Mouse (Mus musculus): ENCODE results near the gene Thsd4.

Thsd4 gene

GRCm38 (mm10) chr9:60456651-60457050 is 65.2 kb downstream of the Thsd4 start:
- DNase-seq (ENCODE audit: low read depth, low spot score) = no peak

- no peak for DNase-seq (ENCODE audit: low read depth, low spot score)
Measured at GRCm38 (mm10) chr9:60454406-60455076, 67.3 kb downstream of the Thsd4 start.

GRCm38 (mm10) chr9:60449498-60449897 is 72.3 kb downstream of the Thsd4 start:
- DNase-seq (ENCODE audit: low read depth, low spot score) = no peak

GRCm38 (mm10) chr9:60445821-60446220 is 76.0 kb downstream of the Thsd4 start:
- DNase-seq (ENCODE audit: low read depth, low spot score) = no peak

GRCm38 (mm10) chr9:60441274-60441902 is 80.5 kb downstream of the Thsd4 start:
- DNase-seq (ENCODE audit: low read depth, low spot score) = no peak

- DNase-seq (ENCODE audit: low read depth, low spot score) = no peak
Measured at GRCm38 (mm10) chr9:60440506-60440905, 81.3 kb downstream of the Thsd4 start.

GRCm38 (mm10) chr9:60436246-60436645 is 85.6 kb downstream of the Thsd4 start:
- no peak for DNase-seq (ENCODE audit: low read depth, low spot score)

GRCm38 (mm10) chr9:60434093-60434492 is 87.8 kb downstream of the Thsd4 start:
- DNase-seq (ENCODE audit: low read depth, low spot score) = no peak

GRCm38 (mm10) chr9:60431924-60432323 is 89.9 kb downstream of the Thsd4 start:
- DNase-seq (ENCODE audit: low read depth, low spot score) = no peak

GRCm38 (mm10) chr9:60430017-60430416 is 91.8 kb downstream of the Thsd4 start:
- no peak for DNase-seq (ENCODE audit: low read depth, low spot score)

GRCm38 (mm10) chr9:60414076-60414755 is 107.6 kb downstream of the Thsd4 start:
- peak; percentile 19 for DNase-seq (ENCODE audit: low read depth, low spot score)

GRCm38 (mm10) chr9:60410872-60411635 is 110.8 kb downstream of the Thsd4 start:
- no peak for DNase-seq (ENCODE audit: low read depth, low spot score)

- peak; percentile 64 for DNase-seq (ENCODE audit: low read depth, low spot score)
Measured at GRCm38 (mm10) chr9:60407374-60407773, 114.5 kb downstream of the Thsd4 start.

GRCm38 (mm10) chr9:60405777-60406176 is 116.1 kb downstream of the Thsd4 start:
- peak; percentile 45 for DNase-seq (ENCODE audit: low read depth, low spot score)

- DNase-seq (ENCODE audit: low read depth, low spot score) = no peak
Measured at GRCm38 (mm10) chr9:60402681-60403080, 119.2 kb downstream of the Thsd4 start.

GRCm38 (mm10) chr9:60400001-60400400 is 121.8 kb downstream of the Thsd4 start:
- no peak for DNase-seq (ENCODE audit: low read depth, low spot score)

GRCm38 (mm10) chr9:60398073-60398472 is 123.8 kb downstream of the Thsd4 start:
- peak; percentile 44 for DNase-seq (ENCODE audit: low read depth, low spot score)

GRCm38 (mm10) chr9:60396096-60396495 is 125.8 kb downstream of the Thsd4 start:
- DNase-seq (ENCODE audit: low read depth, low spot score) = no peak

- DNase-seq (ENCODE audit: low read depth, low spot score) = no peak
Measured at GRCm38 (mm10) chr9:60392916-60393315, 128.9 kb downstream of the Thsd4 start.

- no peak for DNase-seq (ENCODE audit: low read depth, low spot score)
Measured at GRCm38 (mm10) chr9:60384751-60385150, 137.1 kb downstream of the Thsd4 start.

GRCm38 (mm10) chr9:60382941-60383340 is 138.9 kb downstream of the Thsd4 start:
- DNase-seq (ENCODE audit: low read depth, low spot score) = no peak

GRCm38 (mm10) chr9:60382526-60382925 is 139.3 kb downstream of the Thsd4 start:
- no peak for DNase-seq (ENCODE audit: low read depth, low spot score)

Data from mesoderm, embryonic 11.5 days (tissue).